Comparison of ENCODE assay signal across 13 mouse cellular contexts in the genomic region with DNA sequence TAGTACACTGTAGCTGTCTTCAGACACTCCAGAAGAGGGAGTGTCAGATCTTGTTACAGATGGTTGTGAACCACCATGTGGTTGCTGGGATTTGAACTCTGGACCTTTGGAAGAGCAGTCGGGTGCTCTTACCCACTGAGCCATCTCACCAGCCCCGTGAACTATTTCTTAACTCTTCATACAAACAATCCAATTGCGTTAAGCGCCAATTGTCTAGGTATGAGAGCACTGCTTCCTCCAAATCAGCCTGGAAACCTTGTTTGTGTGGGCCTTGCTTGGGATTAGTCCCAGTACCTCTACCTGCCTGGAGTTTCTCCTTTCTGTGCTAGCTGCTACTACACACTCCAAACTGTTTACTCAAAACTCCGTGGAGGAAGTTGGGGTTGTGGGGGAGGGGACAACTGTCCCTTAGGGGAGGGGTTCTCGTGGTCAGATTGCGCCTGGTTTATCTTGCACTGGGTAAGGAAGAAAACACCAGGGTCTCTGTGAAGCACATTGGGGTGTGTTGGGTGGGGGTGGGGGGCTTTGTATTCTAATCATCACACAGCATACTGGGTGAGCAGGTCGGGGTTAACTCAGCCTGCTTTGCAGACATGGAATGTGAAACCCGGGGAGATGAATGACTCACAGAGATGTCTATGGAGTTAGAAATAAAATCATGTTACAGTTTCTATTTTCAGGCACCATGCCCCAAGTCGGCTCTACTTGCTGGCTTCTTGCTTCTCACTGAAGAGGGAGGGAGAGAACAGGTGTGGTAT. TPM values are rescaled to one million over a fixed set of nuclear protein-coding genes. Genes with fewer than 3 reads are reported as not detected.
DNase-seq lines count a peak whose midpoint lies in the region; ATAC-seq and TF ChIP-seq lines count a peak whose summit lies in the region.
"Had no signal": no experiment of that assay in that cellular context is flagged by ENCODE, and none has a peak within 500 bp of the region (broad histone marks: within the 10 kb centered on the region; RNA-seq: fewer than 3 reads in every experiment).

No protein-coding gene starts in this region.

- H3K27ac ChIP-seq in gastrocnemius, adult 2 months: peak overlapping the region; percentile 97
- H3K27ac ChIP-seq in liver, embryonic 11.5 days (ENCODE audit: low read depth, low read length): no peak overlapping the region; the same call in 1 of the 2 replicates
- no peak overlapping the region for H3K27ac ChIP-seq in forebrain, embryonic 14.5 days (ENCODE audit: low read depth, low read length)

- no peaks in the 10 kb centered on the region for H3K9me3 ChIP-seq in liver, embryonic 11.5 days (ENCODE audit: control insufficient read depth, low read length)
- H3K9me3 ChIP-seq in forebrain, embryonic 14.5 days (replicated peaks; ENCODE audit: control insufficient read depth, low read length): no peaks in the 10 kb centered on the region

- peak overlapping the region; percentile 32; the same call in 1 of the 2 replicates for H3K4me2 ChIP-seq in liver, embryonic 11.5 days
- H3K4me2 ChIP-seq in forebrain, embryonic 14.5 days (ENCODE audit: low read length): no peak overlapping the region

- TF ChIP-seq CTCF in gastrocnemius, adult 2 months (IDR thresholded peaks at IDR 0.05): no peak

- no peak overlapping the region; the same call in 1 of the 2 replicates for H3K4me3 ChIP-seq in gastrocnemius, adult 2 months
- no peak overlapping the region for H3K4me3 ChIP-seq in liver, embryonic 11.5 days (ENCODE audit: low read depth, low read length)
- no peak overlapping the region for H3K4me3 ChIP-seq in forebrain, embryonic 14.5 days (ENCODE audit: low read depth, low read length)

- H3K27me3 ChIP-seq in liver, embryonic 11.5 days (replicated peaks; ENCODE audit: control insufficient read depth, insufficient read depth, low read length): no peaks in the 10 kb centered on the region
- no peaks in the 10 kb centered on the region for H3K27me3 ChIP-seq in forebrain, embryonic 14.5 days (replicated peaks; ENCODE audit: control insufficient read depth, insufficient read depth, low read length)

- 30% methylated on average over 10 of the region's 10 CpGs for WGBS in liver, embryonic 11.5 days
- WGBS in forebrain, embryonic 14.5 days: 62% methylated on average over 10 of the region's 10 CpGs

- no peaks in the 10 kb centered on the region for H3K36me3 ChIP-seq in liver, embryonic 11.5 days (ENCODE audit: control insufficient read depth, insufficient read depth, low read length)
- no peaks in the 10 kb centered on the region for H3K36me3 ChIP-seq in forebrain, embryonic 14.5 days (ENCODE audit: control insufficient read depth, insufficient read depth, low read length)

- H3K4me1 ChIP-seq in liver, embryonic 11.5 days (replicated peaks; ENCODE audit: control insufficient read depth, insufficient read depth, low read length): peaks cover 31% of the 10 kb centered on the region
- peaks cover 4% of the 10 kb centered on the region for H3K4me1 ChIP-seq in forebrain, embryonic 14.5 days (ENCODE audit: control insufficient read depth, insufficient read depth, low read length)

- DNase-seq in gastrocnemius, adult 2 months: peak; percentile 63
- no peak for DNase-seq in gastrocnemius, postnatal 4 days (ENCODE audit: low spot score in 2 of 2)
- DNase-seq in lung, postnatal 36 days: peak; percentile 42
- no peak for DNase-seq in lung, postnatal 14 days
- no peak for DNase-seq in liver, embryonic 11.5 days (ENCODE audit: low spot score)
- peak; percentile 48 for DNase-seq in yolk sac, embryonic 10.5 days (ENCODE audit: low spot score)
- DNase-seq in neural tube, embryonic 10.5 days (ENCODE audit: extremely low spot score, low spot score): no peak
- DNase-seq in forebrain, embryonic 14.5 days (ENCODE audit: low spot score): no peak
- DNase-seq: adrenal gland, adult 2 months; cerebellum, adult 2 months; gastrocnemius, postnatal 25 days; layer of hippocampus, postnatal 36 days; right cerebral cortex, postnatal 14 days had no signal

- ATAC-seq in liver, embryonic 11.5 days (replicated peaks; ENCODE audit: low FRiP score): no peak
- no peak for ATAC-seq in forebrain, embryonic 14.5 days

- intact Hi-C loops in gastrocnemius, adult 2 months (cut with DNase I): no loop called here

- no peak overlapping the region for H3K9ac ChIP-seq in liver, embryonic 11.5 days (ENCODE audit: low read depth, low read length)
- H3K9ac ChIP-seq in forebrain, embryonic 14.5 days (ENCODE audit: low read length): no peak overlapping the region

RNA-seq across cellular contexts. Expression of a gene that starts 2.9 kb away (rescaled TPM):
- total RNA-seq in gastrocnemius, adult 2 months (2021): 100 to 1,000 TPM in 1 of 2 experiments, 10 to 100 TPM in 1; 41.6 to 104 TPM
- 10 to 100 TPM; 66.0 to 71.0 TPM for total RNA-seq in gastrocnemius, postnatal 4 days (2021)
- polyA plus RNA-seq in liver, embryonic 11.5 days (2014; fragmentation: Nextera tagmentation; extraction: Ambion mirVana): 9.4 and 9.8 TPM in 2 replicates
- polyA plus RNA-seq in forebrain, embryonic 14.5 days (2014; fragmentation: Nextera tagmentation; extraction: Ambion mirVana): 1.5 and 1.8 TPM in 2 replicates

RNA-seq across cellular contexts. Expression of a gene that starts 56.9 kb away (rescaled TPM):
- 10 to 100 TPM in 1 of 2 experiments, 1 to 10 TPM in 1; 5.5 to 16.1 TPM for total RNA-seq in gastrocnemius, adult 2 months (2021)
- total RNA-seq in gastrocnemius, postnatal 4 days (2021): 10 to 100 TPM; 22.5 to 28.0 TPM
- polyA plus RNA-seq in liver, embryonic 11.5 days (2014; fragmentation: Nextera tagmentation; extraction: Ambion mirVana): 2.9 and 3.1 TPM in 2 replicates
- polyA plus RNA-seq in forebrain, embryonic 14.5 days (2014; fragmentation: Nextera tagmentation; extraction: Ambion mirVana): 4.8 and 6.2 TPM in 2 replicates

Comparison
In these comparisons a context has a peak if more than half of its experiments do, and no peak if none do; other contexts are left out.
1. DNase-seq: peak in gastrocnemius, adult 2 months (single experiment), lung, postnatal 36 days (single experiment) and yolk sac, embryonic 10.5 days (single experiment); none in gastrocnemius, postnatal 4 days (0 of 2), lung, postnatal 14 days (single experiment), liver, embryonic 11.5 days (single experiment), neural tube, embryonic 10.5 days (single experiment) and forebrain, embryonic 14.5 days (single experiment).